Mouse (Mus musculus) MEL (cell line): ENCODE measurements around the gene Elk3. TPM values are rescaled to one million over a fixed set of nuclear protein-coding genes. Genes with fewer than 3 reads are reported as not detected.

Source experiments
- DNase-seq: peaks from one replicate; pipeline ENCODE4 v3.0.0; 2011; ENCODE audit warnings: low read depth, low spot score
- H3K27ac ChIP-seq: 2 replicates; pipeline ENCODE4 v1.5.1; 2012; ENCODE audit warnings: low read depth, mild to moderate bottlenecking, control low read depth, low read length, moderate library complexity; ENCODE audit not compliant: control insufficient read depth
- H3K27me3 ChIP-seq, 2 experiments: fragments of 150-350 bp in 1 of 2; sonication (generic) in 1 of 2; 2 replicates each; pipeline ENCODE4 v1.6.1; 2012; ENCODE audit warnings: low read length in 2 of 2, mild to moderate bottlenecking in 2 of 2, improper control_type of control experiment in 1 of 2, moderate library complexity in 1 of 2; ENCODE audit not compliant: insufficient read depth in 2 of 2, control insufficient read depth in 1 of 2
- H3K36me3 ChIP-seq, 2 experiments: 2 replicates each; pipeline ENCODE4 v1.6.1; 2012 to 2014; ENCODE audit warnings: low read length in 2 of 2, improper control_type of control experiment in 1 of 2, inconsistent platforms in 1 of 2, mild to moderate bottlenecking in 1 of 2; ENCODE audit not compliant: insufficient read depth in 2 of 2, control insufficient read depth in 1 of 2
- H3K4me1 ChIP-seq, 2 experiments: fragments of 150-350 bp in 1 of 2; sonication (generic) in 1 of 2; 2 replicates each; pipeline ENCODE4 v1.6.1; 2012; ENCODE audit warnings: low read length in 2 of 2, improper control_type of control experiment in 1 of 2, mild to moderate bottlenecking in 1 of 2; ENCODE audit not compliant: insufficient read depth in 2 of 2, control insufficient read depth in 1 of 2
- H3K4me3 ChIP-seq, 2 experiments: fragments of 150-350 bp in 1 of 2; sonication (generic) in 1 of 2; 2 replicates each; pipeline ENCODE4 v1.5.1; 2012; ENCODE audit warnings: low read depth in 2 of 2, low read length in 2 of 2, mild to moderate bottlenecking in 2 of 2, moderate library complexity in 2 of 2, control low read depth in 1 of 2, improper control_type of control experiment in 1 of 2; ENCODE audit not compliant: control insufficient read depth in 1 of 2, insufficient read depth in 1 of 2
- H3K79me2 ChIP-seq: 2 replicates; pipeline ENCODE4 v1.6.1; 2012; ENCODE audit warnings: mild to moderate bottlenecking, low read length, moderate library complexity; ENCODE audit not compliant: control insufficient read depth, poor library complexity, insufficient read depth
- H3K9ac ChIP-seq: 2 replicates; pipeline ENCODE4 v1.6.1; 2012; ENCODE audit warnings: low read depth, mild to moderate bottlenecking, control low read depth, low read length, moderate library complexity; ENCODE audit not compliant: control insufficient read depth, poor library complexity, severe bottlenecking
- H3K9me3 ChIP-seq: fragments of 150-350 bp; sonication (generic); replicated peaks from 2 replicates; pipeline ENCODE4 v1.6.1; 2012; ENCODE audit warnings: mild to moderate bottlenecking, low read length, improper control_type of control experiment, moderate library complexity; ENCODE audit not compliant: insufficient read depth
- CHD2 ChIP-seq: IDR thresholded peaks from 2 replicates; pipeline ENCODE4 v1.6.1; 2011; ENCODE audit warnings: low read length, improper control_type of control experiment
- E2F4 ChIP-seq: IDR thresholded peaks from 2 replicates; pipeline ENCODE4 v1.6.1; 2011; ENCODE audit warnings: low read depth, low read length, improper control_type of control experiment, borderline replicate concordance
- EP300 ChIP-seq, 2 experiments: IDR thresholded peaks; 2 replicates each; pipeline ENCODE4 v1.6.1; 2011; ENCODE audit warnings: improper control_type of control experiment in 2 of 2, low read length in 2 of 2, low read depth in 1 of 2, mild to moderate bottlenecking in 1 of 2
- ETS1 ChIP-seq: IDR thresholded peaks from 2 replicates; pipeline ENCODE4 v1.6.1; 2012; ENCODE audit warnings: low read depth, mild to moderate bottlenecking, inconsistent platforms, low read length, improper control_type of control experiment, moderate library complexity
- GABPA ChIP-seq: IDR thresholded peaks from 2 replicates; pipeline ENCODE4 v1.6.1; 2012; ENCODE audit warnings: low read depth, mild to moderate bottlenecking, inconsistent platforms, low read length, improper control_type of control experiment, moderate library complexity
- GATA1 ChIP-seq: IDR thresholded peaks from 2 replicates; pipeline ENCODE4 v1.6.1; 2011; ENCODE audit warnings: low read depth, low read length, improper control_type of control experiment
- JUND ChIP-seq: IDR thresholded peaks from 2 replicates; pipeline ENCODE4 v1.6.1; 2011; ENCODE audit warnings: low read depth, mild to moderate bottlenecking, improper control_type of control experiment, low read length
- MAX ChIP-seq: IDR thresholded peaks from 2 replicates; pipeline ENCODE4 v1.6.1; 2011; ENCODE audit warnings: low read length, improper control_type of control experiment
- MEF2A ChIP-seq: IDR thresholded peaks from 2 replicates; pipeline ENCODE4 v1.6.1; 2014; ENCODE audit warnings: low read depth, mild to moderate bottlenecking, inconsistent platforms, low read length, improper control_type of control experiment; ENCODE audit not compliant: poor library complexity, insufficient replicate concordance, severe bottlenecking; ENCODE audit errors: extremely low read depth
- NELFE ChIP-seq: IDR thresholded peaks from 2 replicates; pipeline ENCODE4 v1.6.1; 2011; ENCODE audit warnings: low read depth, low read length, improper control_type of control experiment
- POLR2A ChIP-seq, 2 experiments: IDR thresholded peaks; 2 replicates each; pipeline ENCODE4 v1.6.1; 2011 to 2012; ENCODE audit warnings: low read length in 2 of 2, mild to moderate bottlenecking in 2 of 2, control low read depth in 1 of 2, improper control_type of control experiment in 1 of 2, low read depth in 1 of 2, moderate library complexity in 1 of 2; ENCODE audit not compliant: control insufficient read depth in 1 of 2, insufficient read depth in 1 of 2, poor library complexity in 1 of 2
- POLR2AphosphoS2 ChIP-seq: IDR thresholded peaks from 2 replicates; pipeline ENCODE4 v1.6.1; 2011; ENCODE audit warnings: low read length, improper control_type of control experiment
- POLR2AphosphoS5 ChIP-seq: IDR thresholded peaks from 2 replicates; pipeline ENCODE4 v1.6.1; 2012; ENCODE audit warnings: low read depth, borderline replicate concordance, mild to moderate bottlenecking, inconsistent platforms, low read length, moderate library complexity, mixed read lengths
- RCOR1 ChIP-seq: IDR thresholded peaks from 2 replicates; pipeline ENCODE4 v1.6.1; 2012; ENCODE audit warnings: low read depth, mild to moderate bottlenecking, inconsistent platforms, low read length, improper control_type of control experiment
- SMC3 ChIP-seq: IDR thresholded peaks from 2 replicates; pipeline ENCODE4 v1.6.1; 2011; ENCODE audit warnings: low read depth, low read length, improper control_type of control experiment
- TAL1 ChIP-seq: IDR thresholded peaks from 2 replicates; pipeline ENCODE4 v1.6.1; 2012; ENCODE audit warnings: mild to moderate bottlenecking, inconsistent platforms, low read length, moderate library complexity, mixed read lengths
- TCF12 ChIP-seq: IDR thresholded peaks from 2 replicates; pipeline ENCODE4 v1.6.1; 2014; ENCODE audit warnings: low read depth, mild to moderate bottlenecking, inconsistent platforms, low read length, improper control_type of control experiment, moderate library complexity
- UBTF ChIP-seq: IDR thresholded peaks from 2 replicates; pipeline ENCODE4 v1.6.1; 2012; ENCODE audit warnings: low read depth, mild to moderate bottlenecking, inconsistent platforms, low read length, improper control_type of control experiment, moderate library complexity, borderline replicate concordance; ENCODE audit not compliant: insufficient read depth
- USF1 ChIP-seq: IDR thresholded peaks from 2 replicates; pipeline ENCODE4 v1.6.1; 2014; ENCODE audit warnings: low read depth, mild to moderate bottlenecking, inconsistent platforms, low read length, improper control_type of control experiment, moderate library complexity
- USF2 ChIP-seq, 2 experiments: IDR thresholded peaks; 2 replicates each; pipeline ENCODE4 v1.6.1; 2011 to 2012; ENCODE audit warnings: improper control_type of control experiment in 2 of 2, low read length in 2 of 2, borderline replicate concordance in 1 of 2, inconsistent platforms in 1 of 2, low read depth in 1 of 2, mild to moderate bottlenecking in 1 of 2; ENCODE audit not compliant: insufficient read depth in 1 of 2
- ZC3H11A ChIP-seq: IDR thresholded peaks from 2 replicates; pipeline ENCODE4 v1.6.1; 2012; ENCODE audit warnings: low read depth, mild to moderate bottlenecking, inconsistent platforms, low read length, improper control_type of control experiment
- ZKSCAN1 ChIP-seq: IDR thresholded peaks from 2 replicates; pipeline ENCODE4 v1.6.1; 2012; ENCODE audit warnings: low read depth, mild to moderate bottlenecking, inconsistent platforms, low read length, improper control_type of control experiment, moderate library complexity
- ZMIZ1 ChIP-seq: IDR thresholded peaks from 2 replicates; pipeline ENCODE4 v1.6.1; 2012; ENCODE audit warnings: low read depth, mild to moderate bottlenecking, inconsistent platforms, low read length, improper control_type of control experiment, moderate library complexity
- polyA plus RNA-seq, 2 experiments: library from polyadenylated mRNA; stranded (reverse) in 1 of 2; unstranded in 1 of 2; fragments of >175 nt in 1 of 2; fragments of >200 nt in 1 of 2; gene quantifications; 2 replicates each; pipeline versions ENCODE4 v1.2.1 to v1.2.4; 2012; ENCODE audit warnings: low replicate concordance in 2 of 2, low read depth in 1 of 2; ENCODE audit not compliant: insufficient read length in 2 of 2, insufficient read depth in 1 of 2, missing spikeins in 1 of 2
- total RNA-seq: library from RNA; depleted of rRNA; stranded (reverse); fragments of 300-350 nt; gene quantifications from 2 replicates; pipeline ENCODE4 v1.2.3, GENCODE M21; 2012

Gene Elk3
- total and polyA plus RNA-seq, 3 experiments = 1.0 to 6.3 TPM; not detected in 1

DNA sequence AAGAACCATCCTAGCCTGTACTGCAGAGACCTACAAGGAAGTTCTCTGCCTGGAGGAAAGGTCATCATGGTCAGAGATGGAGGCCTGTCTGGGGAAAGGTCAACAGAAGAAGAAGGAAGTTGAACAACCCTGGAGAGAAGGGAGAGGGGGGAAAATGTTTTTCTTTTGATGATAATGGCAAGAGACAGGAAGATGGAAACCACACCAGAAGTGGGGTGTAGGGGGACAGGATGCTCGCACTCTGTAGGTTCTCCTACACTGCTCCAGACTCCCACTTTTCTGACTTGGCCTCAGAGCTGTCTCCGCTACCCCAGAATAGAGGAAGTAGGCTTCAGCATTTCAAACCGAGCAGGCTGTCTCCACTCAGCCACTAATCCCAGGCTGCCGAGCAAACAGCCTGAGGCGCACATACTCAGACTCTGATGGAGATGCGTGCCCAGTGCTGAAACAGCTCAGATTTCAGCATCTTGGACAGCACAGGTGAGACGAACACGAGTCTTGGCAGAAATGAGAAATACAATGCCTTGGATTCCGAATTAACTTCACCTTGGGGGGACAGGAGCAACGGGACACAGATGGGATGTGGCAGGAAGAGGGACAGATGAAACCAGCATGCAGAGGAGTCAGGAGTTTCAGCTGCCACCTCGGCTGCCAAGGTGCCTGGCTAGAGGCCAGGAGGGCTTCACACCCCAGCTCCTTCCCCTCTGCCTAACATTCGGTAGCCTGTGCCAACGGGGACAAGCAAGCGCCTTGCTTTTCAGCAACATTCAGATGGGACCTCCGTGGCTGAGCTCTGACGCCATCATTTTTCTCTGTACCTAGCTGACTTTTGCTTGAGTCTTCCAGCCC lies 49.6 kb downstream of the Elk3 start:
- H3K9me3 ChIP-seq = no peaks in the 10 kb centered on the region
- H3K4me1 ChIP-seq = peaks cover 0 to 28% of the 10 kb centered on the region in 2 experiments; a peak in 3 of 4 replicates
- H3K79me2 ChIP-seq = no peaks in the 10 kb centered on the region
- peak overlapping the region; percentile 2 for H3K9ac ChIP-seq
- TF ChIP-seq TCF12 (no peak), UBTF (0 out of 2 replicates have a peak, but pooled peaks have one; percentile 70), ZKSCAN1 (no peak), CHD2 (no peak), EP300 (IDR thresholded peaks at IDR 0.05; ENCODE audit: low read depth in 1 of 2, low read length in 2 of 2) (0 out of 4 replicates have a peak, but pooled peaks of 1 of the 2 experiments have one; percentile 14), SMC3 (no peak), MAX (no peak), POLR2AphosphoS2 (no peak)
- TF ChIP-seq, all 39 proteins: peak for 2
- Histone ChIP-seq H3K27me3 (no peaks in the 10 kb centered on the region), H3K36me3 (peaks cover 0 to 21% of the 10 kb centered on the region in 2 experiments; a peak in 2 of 4 replicates), H3K4me3 (no peak overlapping the region), H3K27ac (peak overlapping the region; percentile 36)
- peak; percentile 82 for DNase-seq

DNA sequence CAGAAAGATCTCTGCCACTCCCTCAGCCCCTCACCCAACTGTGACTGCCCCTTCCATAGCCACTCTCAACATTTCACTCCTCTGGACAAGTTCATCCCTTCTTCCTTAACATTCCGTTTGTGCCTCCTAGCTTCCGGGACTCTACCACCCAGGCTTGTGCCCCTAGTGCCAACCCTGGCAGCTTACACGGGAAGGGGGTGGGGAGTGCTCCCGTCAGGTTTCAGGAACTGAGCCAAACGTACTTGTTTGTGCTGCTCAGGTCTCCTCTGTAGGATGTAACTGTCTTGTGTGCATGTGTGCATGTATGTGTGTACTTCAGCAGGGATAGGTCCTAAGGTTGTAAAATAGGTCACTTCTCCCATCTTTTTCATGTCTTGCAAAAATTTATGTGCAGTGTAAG lies 51.1 kb downstream of the Elk3 start:
- Histone ChIP-seq H3K27me3 (no peaks in the 10 kb centered on the region), H3K4me3 (no peak overlapping the region), H3K4me1 (peaks cover 0 to 28% of the 10 kb centered on the region in 2 experiments; a peak in 3 of 4 replicates), H3K9me3 (no peaks in the 10 kb centered on the region), H3K36me3 (peaks cover 0 to 21% of the 10 kb centered on the region in 2 experiments; a peak in 2 of 4 replicates), H3K79me2 (no peaks in the 10 kb centered on the region), H3K27ac (no peak overlapping the region), H3K9ac (no peak overlapping the region)
- TF ChIP-seq EP300 (IDR thresholded peaks at IDR 0.05; ENCODE audit: low read depth in 1 of 2, low read length in 2 of 2) = no peak
- TF ChIP-seq E2F4 = no peak
- no peak for DNase-seq

DNA sequence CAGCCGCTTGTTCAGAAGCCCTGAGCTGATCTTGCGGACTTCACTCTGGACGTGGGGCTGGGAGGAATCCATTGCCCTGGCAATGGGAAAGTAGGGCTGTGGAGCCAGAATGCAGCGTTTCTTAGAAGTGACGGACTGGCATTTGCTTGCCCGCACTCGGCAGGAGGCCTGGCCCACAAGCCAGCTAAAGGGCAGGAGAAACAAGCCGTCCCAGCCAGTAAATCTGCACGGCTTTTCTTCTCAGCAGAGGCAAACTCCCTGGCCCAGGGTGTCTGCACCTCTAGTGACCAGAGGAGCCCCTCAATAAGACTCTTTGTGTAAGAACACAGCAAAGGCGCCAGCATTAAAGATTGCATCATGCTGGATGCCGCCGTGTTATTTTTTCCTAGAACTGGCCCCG lies 55.6 kb downstream of the Elk3 start:
- H3K4me1 ChIP-seq = peaks cover 0 to 6% of the 10 kb centered on the region in 2 experiments; a peak in 3 of 4 replicates
- H3K27ac ChIP-seq = no peak overlapping the region
- H3K36me3 ChIP-seq = peaks cover 0 to 4% of the 10 kb centered on the region in 2 experiments; a peak in 2 of 4 replicates
- H3K79me2 ChIP-seq = no peaks in the 10 kb centered on the region
- no peaks in the 10 kb centered on the region for H3K9me3 ChIP-seq
- H3K4me3 ChIP-seq = no peak overlapping the region
- no peak overlapping the region for H3K9ac ChIP-seq
- TF ChIP-seq JUND = no peak
- no peak for TF ChIP-seq ZMIZ1
- no peak for TF ChIP-seq NELFE
- TF ChIP-seq POLR2A (IDR thresholded peaks at IDR 0.05; ENCODE audit: control insufficient read depth in 1 of 2, insufficient read depth in 1 of 2, low read depth in 1 of 2, low read length in 2 of 2, poor library complexity in 1 of 2) = no peak
- no peak for TF ChIP-seq USF1
- TF ChIP-seq CHD2 = no peak
- TF ChIP-seq POLR2AphosphoS5 = no peak
- TF ChIP-seq USF2 (IDR thresholded peaks at IDR 0.05; ENCODE audit: borderline replicate concordance in 1 of 2, insufficient read depth in 1 of 2, low read depth in 1 of 2, low read length in 2 of 2) = no peak
- no peak for TF ChIP-seq TCF12
- no peak for TF ChIP-seq ETS1
- TF ChIP-seq GABPA = no peak
- TF ChIP-seq MAX = no peak
- TF ChIP-seq MEF2A = no peak
- no peak for TF ChIP-seq TAL1
- no peak for TF ChIP-seq GATA1
- TF ChIP-seq ZC3H11A = no peak
- no peak for TF ChIP-seq RCOR1
- no peak for DNase-seq
- no peaks in the 10 kb centered on the region for H3K27me3 ChIP-seq
